Mouse (Mus musculus) myocyte (in vitro differentiated cells): ENCODE results near the gene Gpr31b. TPM values are rescaled to one million over a fixed set of nuclear protein-coding genes. Genes with fewer than 3 reads are reported as not detected.
A peak's percentile ranks its signal among the peaks of the same experiment; 100 is the strongest.
"Not testable (repeated sequence)": the region's sequence is repeated elsewhere in the genome, so short reads cannot be mapped to it uniquely, and the experiment has no call there.

ENCODE experiments used
- H3K27me3 ChIP-seq: one replicate; pipeline ENCODE4 v1.6.1; 2011; ENCODE audit not compliant: control insufficient read depth, insufficient read depth, insufficient read length
- H3K36me3 ChIP-seq: one replicate; pipeline ENCODE4 v1.6.1; 2011; ENCODE audit not compliant: control insufficient read depth, insufficient read depth
- H3K4me2 ChIP-seq: one replicate; pipeline ENCODE4 v1.6.1; 2011; ENCODE audit warnings: low read depth, control low read depth
- H3K4me3 ChIP-seq: one replicate; pipeline ENCODE4 v1.5.1; 2011; ENCODE audit warnings: mild to moderate bottlenecking, control low read depth, moderate library complexity
- H3K79me2 ChIP-seq: one replicate; pipeline ENCODE4 v1.6.1; 2011; ENCODE audit not compliant: control insufficient read depth, insufficient read depth
- H3ac ChIP-seq: one replicate; pipeline ENCODE4 v1.6.1; 2011; ENCODE audit not compliant: control insufficient read depth, insufficient read length
- CEBPB ChIP-seq: IDR thresholded peaks from 2 replicates; pipeline ENCODE4 v1.6.1; 2011; ENCODE audit warnings: mild to moderate bottlenecking, moderate library complexity; ENCODE audit not compliant: poor library complexity, insufficient read depth, severe bottlenecking
- E2F4 ChIP-seq: IDR thresholded peaks from one replicate; pipeline ENCODE4 v1.6.1; 2011; ENCODE audit warnings: mild to moderate bottlenecking, control low read depth, moderate library complexity; ENCODE audit not compliant: insufficient read depth
- MAX ChIP-seq: IDR thresholded peaks from one replicate; pipeline ENCODE4 v1.6.1; 2011; ENCODE audit warnings: low read depth, mild to moderate bottlenecking, control low read depth
- MYOD1 ChIP-seq, 3 experiments: IDR thresholded peaks; one replicate each; pipeline ENCODE4 v1.6.1; 2011; ENCODE audit warnings: control low read depth in 2 of 3, low read depth in 2 of 3, mild to moderate bottlenecking in 2 of 3, moderate library complexity in 1 of 3; ENCODE audit not compliant: insufficient read length in 2 of 3, control insufficient read depth in 1 of 3
- MYOG ChIP-seq, 3 experiments: IDR thresholded peaks; one replicate each; pipeline ENCODE4 v1.6.1; 2011; ENCODE audit warnings: control low read depth in 2 of 3, low read depth in 2 of 3, mild to moderate bottlenecking in 2 of 3; ENCODE audit not compliant: insufficient read length in 2 of 3, control insufficient read depth in 1 of 3, insufficient read depth in 1 of 3
- POLR2A ChIP-seq: IDR thresholded peaks from one replicate; pipeline ENCODE4 v1.6.1; 2011; ENCODE audit warnings: low read depth, mild to moderate bottlenecking, control low read depth, moderate library complexity; ENCODE audit not compliant: insufficient read length
- POLR2AphosphoS2 ChIP-seq: IDR thresholded peaks from one replicate; pipeline ENCODE4 v1.6.1; 2011; ENCODE audit warnings: low read depth, control low read depth; ENCODE audit not compliant: insufficient read length
- REST ChIP-seq: IDR thresholded peaks from one replicate; pipeline ENCODE4 v1.6.1; 2011; ENCODE audit warnings: mild to moderate bottlenecking, control low read depth, moderate library complexity; ENCODE audit not compliant: insufficient read depth, insufficient read length
- SRF ChIP-seq: IDR thresholded peaks from one replicate; pipeline ENCODE4 v1.6.1; 2011; ENCODE audit warnings: low read depth; ENCODE audit not compliant: control insufficient read depth, insufficient read length
- TCF12 ChIP-seq: IDR thresholded peaks from one replicate; pipeline ENCODE4 v1.6.1; 2011; ENCODE audit warnings: mild to moderate bottlenecking, control low read depth; ENCODE audit not compliant: poor library complexity, insufficient read depth, severe bottlenecking
- TCF3 ChIP-seq: IDR thresholded peaks from one replicate; pipeline ENCODE4 v1.6.1; 2011; ENCODE audit warnings: low read depth, control low read depth; ENCODE audit not compliant: insufficient read length
- USF1 ChIP-seq: IDR thresholded peaks from one replicate; pipeline ENCODE4 v1.6.1; 2011; ENCODE audit warnings: low read depth, mild to moderate bottlenecking, control low read depth, moderate library complexity
- polyA plus RNA-seq: library from polyadenylated mRNA; unstranded; fragments of >200 nt; fragmentation: generic; extraction: Trizol; gene quantifications from one replicate; pipeline ENCODE4 v1.2.1, GENCODE M21; 2012; ENCODE audit warnings: missing spikeins

Gpr31b gene
- polyA plus RNA-seq, 1 experiment: not detected

GRCm38 (mm10) chr17:13013316-13013715 lies 38.8 kb downstream of the Gpr31b start:
- Histone ChIP-seq H3K27me3 (no peaks in the 10 kb centered on the region), H3K4me2 (no peak overlapping the region), H3K4me3 (no peak overlapping the region), H3ac (no peak overlapping the region), H3K79me2 (peaks cover 11% of the 10 kb centered on the region), H3K36me3 (peaks cover 26% of the 10 kb centered on the region)
- TF ChIP-seq POLR2AphosphoS2 (no peak), MYOD1 (IDR thresholded peaks at IDR 0.05; ENCODE audit: control insufficient read depth in 1 of 3, insufficient read length in 2 of 3, low read depth in 2 of 3) (no peak), REST (no peak), POLR2A (no peak), E2F4 (no peak), TCF3 (no peak), CEBPB (no peak), SRF (no peak), TCF12 (no peak), MAX (no peak)

GRCm38 (mm10) chr17:13009887-13010286 lies 42.2 kb downstream of the Gpr31b start:
- Histone ChIP-seq H3K79me2 (peaks cover 13% of the 10 kb centered on the region), H3K36me3 (peaks cover 12% of the 10 kb centered on the region), H3K4me2 (no peak overlapping the region), H3K4me3 (no peak overlapping the region), H3K27me3 (no peaks in the 10 kb centered on the region), H3ac (no peak overlapping the region)
- no peak for TF ChIP-seq USF1
- no peak for TF ChIP-seq POLR2AphosphoS2
- no peak for TF ChIP-seq TCF12
- TF ChIP-seq SRF: no peak
- no peak for TF ChIP-seq MYOG (IDR thresholded peaks at IDR 0.05; ENCODE audit: control insufficient read depth in 1 of 3, insufficient read depth in 1 of 3, insufficient read length in 2 of 3, low read depth in 2 of 3)
- no peak for TF ChIP-seq TCF3

GRCm38 (mm10) chr17:13008528-13008927 lies 43.6 kb downstream of the Gpr31b start:
- peaks cover 7% of the 10 kb centered on the region for H3K36me3 ChIP-seq
- TF ChIP-seq USF1 (no peak), CEBPB (no peak), E2F4 (no peak), TCF12 (no peak), MYOD1 (IDR thresholded peaks at IDR 0.05; ENCODE audit: control insufficient read depth in 1 of 3, insufficient read length in 2 of 3, low read depth in 2 of 3) (no peak)
- H3ac ChIP-seq: peak overlapping the region; percentile 70
- peak overlapping the region; percentile 95 for H3K4me2 ChIP-seq
- H3K4me3 ChIP-seq: peak overlapping the region; percentile 63
- no peaks in the 10 kb centered on the region for H3K27me3 ChIP-seq
- H3K79me2 ChIP-seq: peaks cover 13% of the 10 kb centered on the region

- Histone ChIP-seq H3K79me2 (peaks cover 13% of the 10 kb centered on the region), H3ac (peak overlapping the region; percentile 70), H3K27me3 (no peaks in the 10 kb centered on the region), H3K36me3 (peaks cover 7% of the 10 kb centered on the region), H3K4me2 (peak overlapping the region; percentile 95), H3K4me3 (peak overlapping the region; percentile 63)
- TF ChIP-seq MYOG (IDR thresholded peaks at IDR 0.05; ENCODE audit: control insufficient read depth in 1 of 3, insufficient read depth in 1 of 3, insufficient read length in 2 of 3, low read depth in 2 of 3) (peak in 2 of 3 experiments; percentile 40 to 58), REST (peak; percentile 31), MAX (no peak), TCF12 (no peak), SRF (peak; percentile 85), USF1 (no peak), CEBPB (no peak), POLR2AphosphoS2 (peak; percentile 98), TCF3 (peak; percentile 22), MYOD1 (IDR thresholded peaks at IDR 0.05; ENCODE audit: control insufficient read depth in 1 of 3, insufficient read length in 2 of 3, low read depth in 2 of 3) (peak in 1 of 3 experiments; percentile 66), E2F4 (no peak), POLR2A (peak; percentile 100)
Measured at GRCm38 (mm10) chr17:13007730-13008425, 44.2 kb downstream of the Gpr31b start.

- Histone ChIP-seq H3K36me3 (peaks cover 2% of the 10 kb centered on the region), H3K79me2 (peaks cover 13% of the 10 kb centered on the region), H3K27me3 (no peaks in the 10 kb centered on the region), H3K4me2 (peak overlapping the region; percentile 86), H3ac (no peak overlapping the region), H3K4me3 (peak overlapping the region; percentile 63)
- TF ChIP-seq USF1: no peak
- TF ChIP-seq SRF: no peak
- no peak for TF ChIP-seq E2F4
- TF ChIP-seq MYOD1 (IDR thresholded peaks at IDR 0.05; ENCODE audit: control insufficient read depth in 1 of 3, insufficient read length in 2 of 3, low read depth in 2 of 3): no peak
- TF ChIP-seq CEBPB: no peak
- TF ChIP-seq POLR2A: no peak
- TF ChIP-seq TCF12: no peak
- TF ChIP-seq REST: no peak
- TF ChIP-seq TCF3: no peak
- no peak for TF ChIP-seq MYOG (IDR thresholded peaks at IDR 0.05; ENCODE audit: control insufficient read depth in 1 of 3, insufficient read depth in 1 of 3, insufficient read length in 2 of 3, low read depth in 2 of 3)
- TF ChIP-seq MAX: no peak
- TF ChIP-seq POLR2AphosphoS2: no peak
Measured at GRCm38 (mm10) chr17:13006984-13007383, 45.1 kb downstream of the Gpr31b start.

- Histone ChIP-seq H3K4me3 (peak within 1 kb of the TSS; percentile 63), H3K79me2 (peaks cover 13% of the 10 kb centered on the region), H3ac (peak within 1 kb of the TSS; percentile 70), H3K4me2 (peak within 1 kb of the TSS; percentile 86)
- H3K27me3 ChIP-seq, H3K36me3 ChIP-seq: not testable (repeated sequence)
Measured at GRCm38 (mm10) chr17:13006546-13006945, 45.5 kb downstream of the Gpr31b start, which contains the start of gene Sod2. Sod2 (plus strand) TSS chr17:13006846.

- H3K36me3 ChIP-seq, H3K4me2 ChIP-seq, H3K4me3 ChIP-seq, H3K27me3 ChIP-seq, H3ac ChIP-seq: not testable (repeated sequence)
- H3K79me2 ChIP-seq: peaks cover 13% of the 10 kb centered on the region
Measured at GRCm38 (mm10) chr17:13004436-13004835, 47.7 kb downstream of the Gpr31b start.
